Mouse (Mus musculus) midbrain, postnatal 0 days (tissue): ENCODE measurements at regions not wholly inside any gene's neighbourhood (a gene's known extent, or its start where the extent isn't known, plus 50 kb on each side); places are given as distances from the start of the nearest gene placed in this dataset.
A peak's percentile ranks its signal among the peaks of the same experiment; 100 is the strongest.

Experiments used
- ATAC-seq: fragments of 200-750 bp; cut with Nextera tagmentation; 2 replicates; pipeline ENCODE4 v1.8.0; 2017; ENCODE audit warnings: moderate number of reproducible peaks, mild to moderate bottlenecking, moderate TSS enrichment, moderate library complexity; ENCODE audit not compliant: low FRiP score
- DNase-seq: peaks from one replicate; pipeline ENCODE4 v3.0.0-alpha.2; 2015; ENCODE audit warnings: low spot score
- H3K27ac ChIP-seq: fragments of 300-500 bp; sonication (generic); 2 replicates; pipeline ENCODE4 v1.5.1; 2014; ENCODE audit warnings: low read depth, mild to moderate bottlenecking, low read length, mixed read lengths
- H3K27me3 ChIP-seq: fragments of 300-500 bp; sonication (generic); 2 replicates; pipeline ENCODE4 v1.6.1; 2014; ENCODE audit warnings: low read length, control low read depth, mixed read lengths; ENCODE audit not compliant: insufficient read depth
- H3K36me3 ChIP-seq: fragments of 300-500 bp; sonication (generic); 2 replicates; pipeline ENCODE4 v1.6.1; 2014; ENCODE audit warnings: low read length, control low read depth, mixed read lengths; ENCODE audit not compliant: insufficient read depth
- H3K4me1 ChIP-seq: fragments of 300-500 bp; sonication (generic); 2 replicates; pipeline ENCODE4 v1.6.1; 2014; ENCODE audit warnings: mild to moderate bottlenecking, control low read depth, antibody characterized with exemption, low read length, mixed read lengths; ENCODE audit not compliant: insufficient read depth
- H3K4me2 ChIP-seq: fragments of 300-500 bp; sonication (generic); 2 replicates; pipeline ENCODE4 v1.6.1; 2014; ENCODE audit warnings: low read depth, mild to moderate bottlenecking, low read length, mixed read lengths; ENCODE audit not compliant: poor library complexity, severe bottlenecking
- H3K4me3 ChIP-seq: fragments of 300-500 bp; sonication (generic); 2 replicates; pipeline ENCODE4 v1.5.1; 2014; ENCODE audit warnings: low read depth, mild to moderate bottlenecking, low read length, moderate library complexity
- H3K9ac ChIP-seq: fragments of 300-500 bp; sonication (generic); replicated peaks from 2 replicates; pipeline ENCODE4 v1.6.1; 2014; ENCODE audit warnings: mild to moderate bottlenecking, low read length, moderate library complexity, mixed read lengths; ENCODE audit not compliant: poor library complexity, severe bottlenecking
- H3K9me3 ChIP-seq: fragments of 300-500 bp; sonication (generic); 2 replicates; pipeline ENCODE4 v1.6.1; 2016; ENCODE audit warnings: low read length, control low read depth
- CTCF ChIP-seq: IDR thresholded peaks from 2 replicates; pipeline ENCODE4 v1.5.1; 2016; ENCODE audit warnings: antibody characterized with exemption, mild to moderate bottlenecking
- WGBS: fragments of 180-500 bp; shearing (Covaris S2); extraction: QIAGEN DNeasy Blood & Tissue Kit; methylation state at CpG from one replicate; pipeline ENCODE4 v1.1.7; 2014; 5-methylcytosine and 5-hydroxymethylcytosine counted together

DNA sequence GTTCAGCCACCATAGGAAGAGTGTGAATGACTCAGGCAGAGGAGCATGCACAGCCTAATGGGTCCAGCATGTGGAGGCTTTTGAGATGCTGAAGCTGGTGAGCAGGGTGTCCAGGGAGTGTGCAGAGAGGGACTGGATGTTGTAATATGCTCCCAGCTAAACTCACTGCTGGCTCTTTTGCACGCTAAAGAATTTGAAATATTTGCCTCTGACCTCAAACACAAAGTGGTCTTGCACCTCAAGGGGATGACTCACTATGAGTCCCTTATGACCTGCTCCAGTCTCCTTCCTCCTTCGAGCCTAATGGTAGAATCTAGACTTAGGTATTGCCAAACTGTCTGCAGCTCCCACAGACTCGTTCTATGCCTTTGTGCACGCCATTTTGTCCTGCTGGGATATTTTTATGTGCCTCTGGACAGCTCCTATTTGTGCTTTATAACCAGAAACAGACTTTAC is 55.0 kb upstream of the Slit3 start:
- DNase-seq (no peak), ATAC-seq (no peak)
- H3K4me2 ChIP-seq, result no peak overlapping the region
- WGBS, result 66% methylated on average over 4 of the region's 4 CpGs
- no peaks in the 10 kb centered on the region for H3K4me1 ChIP-seq
- no peak for TF ChIP-seq CTCF
- no peak overlapping the region for H3K27ac ChIP-seq
- no peaks in the 10 kb centered on the region for H3K36me3 ChIP-seq
- H3K4me3 ChIP-seq, result no peak overlapping the region
- no peaks in the 10 kb centered on the region for H3K9me3 ChIP-seq
- H3K9ac ChIP-seq, result no peak overlapping the region
- H3K27me3 ChIP-seq, result no peaks in the 10 kb centered on the region

DNA sequence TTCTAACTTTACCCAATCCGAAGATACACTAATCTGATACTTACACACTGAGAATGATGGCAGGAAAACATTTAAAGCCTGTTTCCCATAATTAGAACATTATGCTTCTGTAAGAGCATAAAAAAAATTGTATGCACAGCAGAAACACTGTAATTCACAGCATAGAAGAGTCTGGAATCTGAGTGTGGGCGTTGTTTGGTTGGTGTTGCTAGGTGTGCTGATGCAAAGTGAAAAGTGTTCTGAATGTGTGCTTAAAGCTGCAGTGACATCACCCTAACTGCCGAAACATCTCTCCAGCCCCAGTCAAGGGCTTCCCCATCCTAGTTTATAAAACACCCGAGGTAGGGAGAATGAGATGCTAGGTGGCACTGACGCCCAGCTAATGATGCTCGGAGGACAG is 63.2 kb upstream of the Slit3 start:
- WGBS, result 81% methylated on average over 6 of the region's 6 CpGs
- ATAC-seq (no peak), DNase-seq (no peak)
- Histone ChIP-seq H3K4me2 (no peak overlapping the region), H3K27ac (no peak overlapping the region), H3K4me1 (no peaks in the 10 kb centered on the region), H3K27me3 (no peaks in the 10 kb centered on the region), H3K36me3 (no peaks in the 10 kb centered on the region), H3K9me3 (no peaks in the 10 kb centered on the region), H3K9ac (no peak overlapping the region), H3K4me3 (no peak overlapping the region)
- no peak for TF ChIP-seq CTCF

DNA sequence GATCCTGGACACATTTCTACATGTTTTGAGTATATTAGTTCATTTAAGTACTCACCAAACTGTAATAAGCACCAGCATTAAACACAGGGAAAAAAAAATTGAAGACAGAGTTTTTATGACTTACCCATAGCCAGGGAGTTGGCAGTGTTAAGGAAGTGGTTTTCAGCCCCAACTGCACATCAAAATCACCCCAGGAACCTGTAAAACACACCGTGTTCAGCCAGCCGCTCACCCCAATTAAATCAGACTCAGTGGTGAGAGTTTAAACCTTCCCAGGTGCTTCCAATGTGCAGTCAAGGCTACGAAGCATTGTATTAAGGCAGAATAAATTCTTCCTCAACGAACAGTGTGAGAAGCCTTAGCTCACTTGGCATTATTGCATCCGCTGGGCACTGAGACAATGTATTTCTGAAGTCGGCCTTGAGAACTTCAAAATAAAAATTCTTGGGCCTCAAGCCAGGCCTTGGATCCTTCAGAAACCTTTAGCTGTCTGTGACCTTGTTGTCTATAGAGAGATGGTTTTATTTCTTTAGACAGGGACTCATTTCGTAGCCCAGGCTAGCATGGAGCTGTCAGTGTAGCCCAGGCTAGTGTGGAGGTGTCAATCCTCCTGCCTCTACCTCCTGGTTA is 65.4 kb upstream of the Slit3 start:
- no peak for ATAC-seq
- no peak for DNase-seq
- Histone ChIP-seq H3K9ac (no peak overlapping the region), H3K4me2 (no peak overlapping the region), H3K4me1 (no peaks in the 10 kb centered on the region), H3K9me3 (no peaks in the 10 kb centered on the region), H3K4me3 (no peak overlapping the region), H3K36me3 (no peaks in the 10 kb centered on the region), H3K27me3 (no peaks in the 10 kb centered on the region), H3K27ac (no peak overlapping the region)
- no peak for TF ChIP-seq CTCF
- 85% methylated on average over 7 of the region's 7 CpGs for WGBS

DNA sequence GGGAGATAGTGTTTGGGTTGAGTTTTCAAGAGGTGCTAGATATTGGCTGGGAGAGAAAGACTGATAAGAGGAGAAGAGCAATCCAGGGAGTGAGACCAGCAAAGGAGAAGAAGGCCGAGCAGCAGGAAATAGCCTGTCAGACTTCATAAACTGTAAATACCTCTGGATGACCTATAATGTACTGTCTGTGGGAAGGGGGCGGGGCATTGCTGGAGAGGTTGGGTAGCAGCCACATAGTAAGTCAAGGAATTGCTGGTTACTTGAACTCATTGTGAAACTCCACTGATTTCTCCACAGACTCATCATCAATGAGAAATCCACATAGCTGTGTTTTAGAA is 67.4 kb upstream of the Slit3 start:
- Histone ChIP-seq H3K9ac (no peak overlapping the region), H3K4me2 (no peak overlapping the region), H3K4me3 (no peak overlapping the region), H3K9me3 (no peaks in the 10 kb centered on the region), H3K27me3 (no peaks in the 10 kb centered on the region), H3K4me1 (no peaks in the 10 kb centered on the region), H3K27ac (no peak overlapping the region), H3K36me3 (no peaks in the 10 kb centered on the region)
- WGBS, result 80% methylated on average over 2 of the region's 2 CpGs
- ATAC-seq, result no peak
- TF ChIP-seq CTCF, result no peak
- no peak for DNase-seq

DNA sequence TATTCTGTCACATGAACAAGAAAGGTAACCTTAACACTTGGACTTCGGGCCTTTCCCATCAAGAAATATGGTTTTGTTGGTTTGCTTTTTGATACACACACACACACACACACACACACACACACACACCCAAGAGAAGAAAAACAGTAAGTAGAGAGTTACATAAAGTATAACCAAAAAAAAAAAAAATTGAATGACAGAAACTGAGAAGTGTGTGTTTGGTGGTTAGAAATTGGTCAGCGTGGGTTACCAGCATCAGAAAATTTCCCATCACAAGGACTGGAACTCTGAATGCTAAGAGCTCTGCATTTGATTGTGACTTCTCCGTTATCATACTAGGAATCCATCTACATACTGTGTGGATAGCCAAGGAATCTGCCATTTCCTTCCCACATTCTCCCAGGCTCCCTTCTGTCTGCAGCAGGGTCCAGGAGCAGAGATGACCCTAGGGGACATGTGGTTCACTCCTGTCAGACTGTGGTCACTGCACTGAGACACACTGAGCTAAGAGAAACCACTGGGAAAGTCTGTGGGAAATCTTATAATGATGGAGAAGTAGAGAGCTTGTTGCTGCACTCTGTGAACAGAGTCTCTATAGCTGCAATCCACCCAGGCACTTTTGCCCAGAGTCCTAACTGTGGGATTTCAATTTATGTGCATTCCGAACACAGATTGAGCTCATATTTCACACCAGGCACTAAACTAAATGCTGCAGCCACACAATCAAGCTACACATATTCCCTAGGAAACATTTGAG is 68.0 kb upstream of the Slit3 start:
- Histone ChIP-seq H3K4me1 (no peaks in the 10 kb centered on the region), H3K4me3 (no peak overlapping the region), H3K9me3 (no peaks in the 10 kb centered on the region), H3K27ac (no peak overlapping the region), H3K4me2 (no peak overlapping the region), H3K27me3 (no peaks in the 10 kb centered on the region), H3K9ac (no peak overlapping the region), H3K36me3 (no peaks in the 10 kb centered on the region)
- ATAC-seq (no peak), DNase-seq (no peak)
- WGBS, result 92% methylated on average over 4 of the region's 4 CpGs
- no peak for TF ChIP-seq CTCF

DNA sequence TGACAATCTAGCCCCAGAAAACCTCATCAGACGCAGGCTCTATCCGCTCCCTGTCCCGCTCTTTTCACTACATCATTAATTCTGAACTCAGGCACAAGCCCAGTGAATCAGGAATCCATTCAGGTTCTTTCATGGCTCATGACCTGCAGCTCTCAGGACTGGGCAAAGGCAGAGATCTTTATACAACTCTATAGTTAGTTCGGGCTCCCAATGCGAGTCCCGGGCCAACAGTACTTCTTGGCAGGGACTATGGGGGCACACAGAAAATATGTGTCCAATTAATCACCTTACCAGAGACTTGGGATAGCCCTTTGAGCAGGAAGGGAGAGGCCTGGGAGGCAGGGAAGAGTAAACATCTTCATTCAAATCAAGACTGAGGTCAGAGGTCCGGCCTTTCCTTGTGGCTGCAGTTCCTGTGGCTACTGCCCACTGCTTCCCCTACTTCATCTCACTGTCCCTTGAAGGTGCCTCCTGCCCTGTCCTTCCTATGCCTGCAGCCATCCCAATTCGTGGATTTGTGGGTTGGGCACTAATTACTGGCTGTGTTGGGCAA is 71.3 kb upstream of the Slit3 start:
- TF ChIP-seq CTCF, result no peak

More for the DNA sequence above, 71.3 kb upstream of the Slit3 start:
- 81% methylated on average over 8 of the region's 8 CpGs for WGBS
- Histone ChIP-seq H3K4me1 (no peaks in the 10 kb centered on the region), H3K9ac (no peak overlapping the region), H3K27ac (no peak overlapping the region), H3K36me3 (no peaks in the 10 kb centered on the region), H3K4me2 (no peak overlapping the region), H3K4me3 (no peak overlapping the region), H3K27me3 (no peaks in the 10 kb centered on the region), H3K9me3 (no peaks in the 10 kb centered on the region)
- DNase-seq (peak; percentile 4), ATAC-seq (no peak)
